Mouse (Mus musculus) liver, embryonic 11.5 days (tissue): Measurements from ENCODE around the gene Nebl. TPM values are rescaled to one million over a fixed set of nuclear protein-coding genes. Genes with fewer than 3 reads are reported as not detected.

Experiments
- ATAC-seq: fragments of 200-750 bp; cut with Nextera tagmentation; replicated peaks from 2 replicates; pipeline ENCODE4 v1.8.0; 2017; ENCODE audit warnings: moderate number of reproducible peaks, mild to moderate bottlenecking, moderate TSS enrichment, moderate library complexity; ENCODE audit not compliant: low FRiP score
- DNase-seq: peaks from one replicate; pipeline ENCODE4 v3.0.0-alpha.2; 2017; ENCODE audit warnings: low spot score
- H3K27ac ChIP-seq: fragments of 300-500 bp; sonication (generic); 2 replicates; pipeline ENCODE4 v1.5.1; 2014; ENCODE audit warnings: mild to moderate bottlenecking, low read depth, low read length, control low read depth
- H3K27me3 ChIP-seq: fragments of 300-500 bp; sonication (generic); replicated peaks from 2 replicates; pipeline ENCODE4 v1.6.1; 2014; ENCODE audit warnings: low read length, mixed read lengths; ENCODE audit not compliant: control insufficient read depth, insufficient read depth
- H3K36me3 ChIP-seq: fragments of 300-500 bp; sonication (generic); 2 replicates; pipeline ENCODE4 v1.6.1; 2014; ENCODE audit warnings: mild to moderate bottlenecking, low read length, moderate library complexity, mixed read lengths; ENCODE audit not compliant: control insufficient read depth, insufficient read depth
- H3K4me1 ChIP-seq: fragments of 300-500 bp; sonication (generic); replicated peaks from 2 replicates; pipeline ENCODE4 v1.6.1; 2014; ENCODE audit warnings: low read length, mixed read lengths; ENCODE audit not compliant: control insufficient read depth, insufficient read depth
- H3K4me2 ChIP-seq: fragments of 300-500 bp; sonication (generic); 2 replicates; pipeline ENCODE4 v1.6.1; 2014; ENCODE audit warnings: mild to moderate bottlenecking, control low read depth, moderate library complexity
- H3K4me3 ChIP-seq: fragments of 300-500 bp; sonication (generic); 2 replicates; pipeline ENCODE4 v1.5.1; 2014; ENCODE audit warnings: low read depth, low read length, control low read depth
- H3K9ac ChIP-seq: fragments of 300-500 bp; sonication (generic); 2 replicates; pipeline ENCODE4 v1.6.1; 2014; ENCODE audit warnings: low read depth, low read length, control low read depth
- H3K9me3 ChIP-seq: fragments of 300-500 bp; sonication (generic); 2 replicates; pipeline ENCODE4 v1.6.1; 2016; ENCODE audit warnings: low read length, inconsistent platforms, mixed read lengths; ENCODE audit not compliant: control insufficient read depth
- WGBS: fragments of 180-500 bp; shearing (Covaris S2); extraction: QIAGEN DNeasy Blood & Tissue Kit; methylation state at CpG from one replicate; pipeline ENCODE4 v1.1.7; 2014; 5-methylcytosine and 5-hydroxymethylcytosine counted together
- polyA plus RNA-seq: library from polyadenylated mRNA; unstranded; fragments of >200 nt; fragmentation: Nextera tagmentation; extraction: Ambion mirVana; gene quantifications from 2 replicates; pipeline ENCODE4 v1.2.1, GENCODE M21; 2014

Gene Nebl
- polyA plus RNA-seq, 1 experiment from 2014 or later = 3.1 TPM

DNA sequence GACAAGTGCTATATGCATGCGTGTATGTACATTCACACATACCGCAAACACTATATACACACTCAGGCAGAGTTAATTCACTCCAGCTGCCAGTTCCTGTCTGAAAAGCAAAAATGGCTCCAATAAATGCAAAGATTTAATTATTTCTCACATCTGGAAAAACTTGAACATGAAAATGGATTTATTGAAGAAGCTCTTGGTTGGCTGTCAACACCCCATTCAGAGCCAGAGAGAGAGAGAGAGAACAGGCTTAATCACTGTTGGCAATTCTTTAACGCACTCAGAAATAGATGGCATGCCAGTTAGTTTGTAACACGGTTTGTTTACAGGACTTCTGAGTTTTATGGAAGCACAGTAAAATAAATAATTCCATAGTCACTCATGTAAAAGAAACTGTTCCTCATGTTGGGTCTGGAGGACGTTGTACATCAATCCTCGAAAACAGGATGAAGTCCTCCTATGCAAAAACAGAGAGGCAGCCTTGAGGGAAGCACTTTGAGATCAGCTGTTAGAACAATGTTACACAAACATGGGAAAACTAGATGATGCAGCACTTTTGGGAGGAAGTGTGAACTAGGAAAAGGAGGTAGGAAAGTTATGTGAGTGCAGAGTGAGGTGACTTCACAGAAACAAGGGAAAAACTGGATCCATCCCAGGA, 265.6 kb downstream of the Nebl start:
- no peaks in the 10 kb centered on the region for H3K27me3 ChIP-seq
- no peak for DNase-seq
- 81% methylated on average over 6 of the region's 6 CpGs for WGBS
- no peak for ATAC-seq
- H3K4me2 ChIP-seq = no peak overlapping the region
- no peak overlapping the region for H3K4me3 ChIP-seq
- no peaks in the 10 kb centered on the region for H3K4me1 ChIP-seq
- no peak overlapping the region for H3K9ac ChIP-seq
- no peaks in the 10 kb centered on the region for H3K9me3 ChIP-seq
- no peak overlapping the region for H3K27ac ChIP-seq
- H3K36me3 ChIP-seq = no peaks in the 10 kb centered on the region

DNA sequence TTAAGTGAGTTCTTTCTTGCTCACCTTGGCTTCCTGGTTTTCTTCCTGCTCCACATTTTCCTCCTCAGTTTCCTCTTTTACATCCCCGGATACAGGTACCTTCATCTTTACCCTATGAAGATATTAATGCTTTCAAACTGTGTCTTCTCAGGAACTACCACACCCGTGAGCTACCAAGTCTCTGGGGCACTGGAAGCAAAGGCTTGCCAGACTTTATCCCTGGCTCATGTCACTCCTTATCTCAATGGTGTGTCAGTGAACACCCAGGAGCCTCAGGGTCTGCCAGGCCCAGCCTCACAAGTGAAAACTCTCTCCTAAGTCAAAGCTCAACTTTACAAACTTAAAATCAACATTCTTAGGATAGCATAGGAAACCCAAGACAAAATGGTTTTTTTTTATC, 270.8 kb downstream of the Nebl start:
- DNase-seq (no peak), ATAC-seq (no peak)
- Histone ChIP-seq H3K27me3 (no peaks in the 10 kb centered on the region), H3K4me2 (no peak overlapping the region), H3K4me1 (no peaks in the 10 kb centered on the region), H3K9me3 (no peaks in the 10 kb centered on the region), H3K36me3 (no peaks in the 10 kb centered on the region), H3K9ac (no peak overlapping the region), H3K4me3 (no peak overlapping the region), H3K27ac (no peak overlapping the region)
- 40% methylated on average over 2 of the region's 2 CpGs for WGBS

DNA sequence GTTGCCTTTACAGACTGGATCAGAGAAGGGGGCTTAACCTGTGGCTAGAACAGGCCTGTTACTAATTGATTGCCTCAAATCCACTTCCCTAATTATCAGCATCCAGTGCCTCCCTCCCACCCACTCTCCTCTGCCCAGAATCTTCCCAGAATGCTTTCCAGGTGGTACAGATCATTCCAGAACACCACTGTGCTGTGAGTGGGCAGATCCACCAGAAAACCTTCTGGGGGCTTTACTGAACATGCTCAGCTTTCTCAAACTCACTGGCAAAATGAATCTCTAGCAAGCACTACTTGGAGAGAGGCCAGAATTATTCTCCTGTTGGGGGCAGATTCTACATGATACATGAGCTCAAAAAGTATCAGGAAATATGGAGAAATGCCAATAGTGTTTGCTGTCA, 277.6 kb downstream of the Nebl start:
- Histone ChIP-seq H3K9me3 (no peaks in the 10 kb centered on the region), H3K4me3 (no peak overlapping the region), H3K4me1 (no peaks in the 10 kb centered on the region), H3K36me3 (no peaks in the 10 kb centered on the region), H3K9ac (no peak overlapping the region), H3K27me3 (no peaks in the 10 kb centered on the region), H3K27ac (no peak overlapping the region), H3K4me2 (no peak overlapping the region)
- DNase-seq (no peak), ATAC-seq (no peak)

- Histone ChIP-seq H3K4me3 (no peak overlapping the region), H3K4me1 (no peaks in the 10 kb centered on the region), H3K4me2 (no peak overlapping the region), H3K9ac (no peak overlapping the region), H3K27ac (no peak overlapping the region), H3K36me3 (no peaks in the 10 kb centered on the region), H3K9me3 (no peaks in the 10 kb centered on the region), H3K27me3 (no peaks in the 10 kb centered on the region)
- no peak for DNase-seq
- ATAC-seq = no peak
These were observed 282.9 kb downstream of the Nebl start for GRCm38 (mm10) chr2:17448341-17448740.

GRCm38 (mm10) chr2:17443581-17443980, 287.7 kb downstream of the Nebl start:
- ATAC-seq (no peak), DNase-seq (no peak)
- Histone ChIP-seq H3K9ac (no peak overlapping the region), H3K27ac (no peak overlapping the region), H3K36me3 (no peaks in the 10 kb centered on the region), H3K4me2 (no peak overlapping the region), H3K9me3 (no peaks in the 10 kb centered on the region), H3K4me3 (no peak overlapping the region), H3K27me3 (no peaks in the 10 kb centered on the region), H3K4me1 (no peaks in the 10 kb centered on the region)
- 36% methylated on average over 7 of the region's 7 CpGs for WGBS

DNA sequence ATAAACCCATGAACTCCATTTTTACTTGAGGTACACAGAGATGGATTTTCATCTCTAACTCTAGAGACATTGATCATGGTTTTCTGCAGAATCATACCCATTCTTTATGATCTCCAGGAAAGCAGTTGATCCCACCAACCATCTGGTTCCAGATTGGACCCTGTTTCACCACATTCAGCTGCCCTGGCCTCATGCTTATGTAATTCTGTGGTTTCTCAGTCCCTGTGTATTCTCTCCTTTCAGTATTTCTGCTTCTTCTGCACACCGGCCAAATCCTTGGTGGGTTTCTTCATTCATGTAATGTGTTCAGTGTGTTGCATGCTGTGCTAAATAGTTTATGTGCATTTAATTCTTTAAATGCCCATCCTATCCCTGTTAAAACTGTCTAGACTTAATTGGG, 292.9 kb downstream of the Nebl start:
- WGBS = 65% methylated on average over 1 of the region's 1 CpGs
- ATAC-seq (no peak), DNase-seq (no peak)
- no peak overlapping the region for H3K27ac ChIP-seq
- H3K36me3 ChIP-seq = no peaks in the 10 kb centered on the region
- H3K9me3 ChIP-seq = no peaks in the 10 kb centered on the region
- H3K4me2 ChIP-seq = no peak overlapping the region
- no peaks in the 10 kb centered on the region for H3K27me3 ChIP-seq
- no peak overlapping the region for H3K9ac ChIP-seq
- no peaks in the 10 kb centered on the region for H3K4me1 ChIP-seq
- no peak overlapping the region for H3K4me3 ChIP-seq

DNA sequence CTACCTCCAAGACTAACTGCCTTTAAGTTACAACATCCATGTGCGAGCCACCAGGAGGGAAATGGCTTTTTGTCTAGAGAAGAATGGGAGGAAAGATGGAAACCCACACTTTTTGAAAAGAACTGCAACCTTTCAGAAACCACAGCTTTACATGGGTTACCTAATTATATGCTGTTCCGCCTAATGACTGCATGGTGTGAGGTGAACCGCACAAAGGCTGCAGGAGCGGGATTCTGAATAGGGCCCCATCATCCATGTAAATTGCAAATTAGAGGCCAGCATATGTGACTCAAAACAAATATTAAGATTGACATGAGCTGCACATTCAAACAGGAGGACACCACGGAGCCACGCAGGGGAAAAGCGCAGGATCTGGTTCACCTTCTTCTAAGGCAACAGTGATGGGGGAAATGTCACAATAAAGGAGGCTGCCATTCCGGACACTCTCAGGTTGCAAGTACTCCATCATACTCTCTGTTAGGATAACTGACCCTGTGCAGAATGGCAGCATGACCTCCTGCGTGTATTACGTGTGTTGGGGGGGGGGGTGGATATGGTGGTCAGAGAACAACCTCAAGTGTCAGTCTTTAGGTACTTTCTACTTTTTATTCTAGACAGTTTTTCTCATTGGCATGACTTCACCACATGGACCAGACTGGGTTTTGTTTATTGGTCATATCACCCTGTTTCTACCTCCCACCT, 294.4 kb downstream of the Nebl start:
- Histone ChIP-seq H3K9me3 (no peaks in the 10 kb centered on the region), H3K27ac (no peak overlapping the region), H3K4me3 (no peak overlapping the region), H3K27me3 (no peaks in the 10 kb centered on the region), H3K4me1 (no peaks in the 10 kb centered on the region), H3K4me2 (no peak overlapping the region), H3K9ac (no peak overlapping the region), H3K36me3 (no peaks in the 10 kb centered on the region)
- WGBS = 83% methylated on average over 10 of the region's 10 CpGs
- DNase-seq (no peak), ATAC-seq (no peak)

DNA sequence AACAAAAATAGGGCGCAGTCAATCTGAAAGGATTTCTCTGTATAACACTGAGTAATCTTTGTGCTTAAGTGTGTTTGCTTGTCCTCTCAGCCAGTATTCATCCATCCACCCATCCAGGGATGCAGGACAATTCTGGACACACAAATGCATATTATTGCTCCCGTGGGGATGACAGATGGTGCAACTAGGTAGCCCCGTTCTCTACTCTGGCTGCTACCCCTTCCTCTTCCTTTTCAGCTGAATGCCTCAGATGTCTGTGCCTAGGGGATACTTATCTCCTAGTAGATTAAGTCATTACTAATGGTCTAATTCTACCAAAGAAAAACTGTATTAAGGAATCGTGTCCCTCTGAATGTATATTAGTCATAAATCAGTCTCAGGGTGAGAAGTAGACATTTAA, 296.0 kb downstream of the Nebl start:
- H3K27ac ChIP-seq = no peak overlapping the region
- no peaks in the 10 kb centered on the region for H3K36me3 ChIP-seq
- WGBS = 67% methylated on average over 4 of the region's 4 CpGs
- no peak overlapping the region for H3K9ac ChIP-seq
- DNase-seq (no peak), ATAC-seq (no peak)
- H3K4me2 ChIP-seq = no peak overlapping the region
- H3K27me3 ChIP-seq = no peaks in the 10 kb centered on the region
- H3K4me3 ChIP-seq = no peak overlapping the region
- no peaks in the 10 kb centered on the region for H3K4me1 ChIP-seq
- H3K9me3 ChIP-seq = no peaks in the 10 kb centered on the region

DNA sequence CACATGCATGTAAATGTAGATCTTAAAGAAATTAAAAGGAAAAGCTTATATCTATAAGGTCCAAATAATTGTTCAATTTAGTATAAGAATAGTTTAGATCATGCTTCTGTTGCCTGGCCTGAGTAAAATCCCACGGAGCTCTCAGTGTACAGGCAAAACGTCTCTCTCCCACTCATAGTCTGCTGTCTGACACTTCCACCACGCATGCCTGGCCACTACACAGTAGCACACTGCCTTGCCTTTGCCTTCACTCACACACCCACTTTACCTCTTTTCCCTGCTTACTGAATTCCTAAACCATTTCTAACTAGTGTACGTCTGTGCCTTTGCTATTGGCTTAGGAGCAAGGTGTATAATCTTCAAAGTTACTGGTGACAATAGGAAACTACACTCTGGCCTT, 302.2 kb downstream of the Nebl start:
- Histone ChIP-seq H3K4me1 (no peaks in the 10 kb centered on the region), H3K9me3 (no peaks in the 10 kb centered on the region), H3K4me3 (no peak overlapping the region), H3K36me3 (no peaks in the 10 kb centered on the region), H3K9ac (no peak overlapping the region), H3K27ac (no peak overlapping the region), H3K4me2 (no peak overlapping the region), H3K27me3 (no peaks in the 10 kb centered on the region)
- WGBS = 79% methylated on average over 4 of the region's 4 CpGs
- ATAC-seq = no peak
- no peak for DNase-seq
